Mouse (Mus musculus): ENCODE measurements at regions not wholly inside any gene's neighbourhood (a gene's known extent, or its start where the extent isn't known, plus 50 kb on each side); places are given as distances from the start of the nearest gene placed in this dataset.
"Not testable (repeated sequence)": the region's sequence is repeated elsewhere in the genome, so short reads cannot be mapped to it uniquely, and the experiment has no call there.

- no peak for DNase-seq
Measured at GRCm38 (mm10) chr3:68795641-68796040, 73.7 kb upstream of the 1110032F04Rik start.

GRCm38 (mm10) chr3:68798408-68798807 is 71.0 kb upstream of the 1110032F04Rik start:
- not testable (repeated sequence) for DNase-seq

- no peak for DNase-seq
Measured at GRCm38 (mm10) chr3:68808866-68809265, 60.5 kb upstream of the 1110032F04Rik start.

- no peak for DNase-seq
Measured at GRCm38 (mm10) chr3:68813461-68813860, 55.9 kb upstream of the 1110032F04Rik start.

GRCm38 (mm10) chr3:68814011-68814690 is 55.2 kb upstream of the 1110032F04Rik start:
- no peak for DNase-seq

GRCm38 (mm10) chr3:68815621-68816020 is 53.8 kb upstream of the 1110032F04Rik start:
- no peak for DNase-seq

GRCm38 (mm10) chr3:68817321-68817720 is 52.1 kb upstream of the 1110032F04Rik start:
- no peak for DNase-seq

Data from right cerebral cortex, postnatal 25 days (tissue).